In genomic region chr17:24069531-24069930, GRCm38 (mm10) we compare ENCODE assay signal across 25 mouse cellular contexts. TPM values are rescaled to one million over a fixed set of nuclear protein-coding genes. Genes with fewer than 3 reads are reported as not detected.
"Had no signal": no experiment of that assay in that cellular context is flagged by ENCODE, and none has a peak within 500 bp of the region (broad histone marks: within the 10 kb centered on the region; RNA-seq: fewer than 3 reads in every experiment).

No protein-coding gene starts in this region.

- H3K4me3 ChIP-seq: limb, embryonic 15.5 days; liver, embryonic 12.5 days; midbrain, embryonic 15.5 days; neural tube, embryonic 12.5 days; stomach, embryonic 15.5 days had no signal

- DNase-seq: kidney, adult 9 months; kidney, postnatal 36 days; lung, embryonic 14.5 days; lung, postnatal 10 days; retina, postnatal 1 day; right cerebral cortex, postnatal 4 days; spleen, adult 18-20 months; thymus, adult 2 months; thymus, postnatal 25 days had no signal

- H3K27me3 ChIP-seq: limb, embryonic 15.5 days; liver, embryonic 12.5 days; megakaryocyte, embryonic 14.5 days; midbrain, embryonic 15.5 days; neural tube, embryonic 12.5 days; stomach, embryonic 15.5 days had no signal

- H3K4me2 ChIP-seq: limb, embryonic 15.5 days; liver, embryonic 12.5 days; lung, embryonic 14.5 days; midbrain, embryonic 11.5 days; midbrain, embryonic 15.5 days; neural tube, embryonic 12.5 days; stomach, embryonic 15.5 days had no signal

- H3K27ac ChIP-seq: kidney, postnatal 0 days; limb, embryonic 15.5 days; liver, embryonic 12.5 days; macrophage; midbrain, embryonic 15.5 days; neural tube, embryonic 12.5 days; stomach, embryonic 15.5 days had no signal

- H3K36me3 ChIP-seq: midbrain, embryonic 15.5 days; stomach, embryonic 15.5 days had no signal

- ATAC-seq: liver, embryonic 12.5 days; midbrain, embryonic 15.5 days had no signal

- H3K9ac ChIP-seq: limb, embryonic 15.5 days; liver, embryonic 12.5 days; lung, embryonic 14.5 days; midbrain, embryonic 15.5 days; neural tube, embryonic 12.5 days; stomach, embryonic 15.5 days had no signal

- H3K9me3 ChIP-seq: limb, embryonic 15.5 days; liver, embryonic 12.5 days; megakaryocyte, embryonic 14.5 days; midbrain, embryonic 15.5 days; neural tube, embryonic 12.5 days; stomach, embryonic 15.5 days had no signal

RNA-seq across cellular contexts. Expression of gene Prss27, which starts 31.6 kb away (rescaled TPM):
- total RNA-seq: layer of hippocampus, adult 8-10 months; layer of hippocampus, postnatal 14 days; left cerebral cortex, adult 18-20 months; left cerebral cortex, postnatal 14 days; monocyte, adult 5-6 weeks had no signal
- polyA plus RNA-seq: liver, embryonic 12.5 days; liver, embryonic 16.5 days; macrophage; midbrain, embryonic 11.5 days; testis, adult 2 months had no signal
